Mouse (Mus musculus): Measurements from ENCODE around the gene Hells. TPM values are rescaled to one million over a fixed set of nuclear protein-coding genes. Genes with fewer than 3 reads are reported as not detected.
A peak's percentile ranks its signal among the peaks of the same experiment; 100 is the strongest.

The Hells gene
- 4.7 and 8.1 TPM in 2 replicates for total RNA-seq (2014; rRNA removed)
- polyA plus RNA-seq (2015; fragmentation: Nextera tagmentation; extraction: Ambion mirVana): 2.7 and 4.8 TPM in 2 replicates

DNA sequence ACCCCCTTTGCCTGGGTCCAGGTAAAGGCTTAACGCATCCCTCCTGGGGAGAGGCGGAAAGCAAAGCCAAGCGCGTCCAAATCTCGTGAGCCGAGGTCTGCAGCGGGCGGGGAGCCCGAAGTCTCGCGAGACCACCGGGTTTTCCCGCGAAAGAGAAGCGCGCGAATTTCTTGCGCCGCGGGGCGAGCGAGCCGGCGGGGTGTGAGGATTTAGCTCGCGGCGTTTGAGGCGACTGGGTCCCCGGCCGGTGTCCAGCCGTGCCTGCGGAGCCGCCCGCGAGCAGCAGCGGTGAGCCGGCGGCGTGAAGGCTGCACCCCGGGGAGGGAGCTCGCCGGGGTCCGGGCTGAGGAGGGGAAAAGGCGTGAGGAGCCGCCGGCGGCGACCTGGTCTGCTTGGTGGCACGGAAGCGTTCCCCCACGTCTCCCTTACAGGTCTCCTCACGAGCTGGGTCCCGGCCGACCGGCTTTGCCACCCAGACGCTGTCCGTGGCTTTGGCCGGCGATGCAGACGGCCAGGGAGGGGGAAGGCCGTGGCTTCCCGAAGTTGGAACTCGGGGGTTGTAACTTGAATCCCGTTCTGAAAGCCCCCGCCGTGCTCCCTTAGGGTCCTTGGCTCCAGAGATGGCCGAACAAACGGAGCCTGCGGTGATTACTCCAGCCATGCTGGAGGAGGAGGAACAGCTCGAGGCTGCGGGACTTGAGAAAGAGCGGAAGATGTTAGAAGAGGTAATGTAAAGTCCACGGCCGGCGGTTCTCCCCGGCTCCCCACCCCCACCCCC, at the start of gene Hells:
Gene Hells (plus strand): TSS at position 128 of the 778 bp plus-strand sequence.
- peak; percentile 95 for ATAC-seq
- DNase-seq: peak; percentile 92
- H3K4me1 ChIP-seq (ENCODE audit: insufficient read depth): 0 out of 2 replicates have a peak, but pooled peaks cover 3% of the 10 kb centered on the region
- TF ChIP-seq CTCF (IDR thresholded peaks at IDR 0.05; ENCODE audit: low read depth): no peak
- H3K9me3 ChIP-seq (ENCODE audit: low read length): no peaks in the 10 kb centered on the region
- H3K4me2 ChIP-seq (ENCODE audit: low read depth): peak within 1 kb of the TSS; percentile 100
- WGBS: under 1% methylated on average over 76 of the region's 76 CpGs
- H3K27me3 ChIP-seq (ENCODE audit: insufficient read depth, low read length): no peaks in the 10 kb centered on the region
- H3K4me3 ChIP-seq (ENCODE audit: low read depth, low read length): peak within 1 kb of the TSS; percentile 79
- 0 out of 2 replicates have a peak within 1 kb of the TSS, but pooled peaks have one; percentile 1 for H3K27ac ChIP-seq (ENCODE audit: low read depth, low read length)
- H3K36me3 ChIP-seq (ENCODE audit: insufficient read depth): no peaks in the 10 kb centered on the region
- H3K9ac ChIP-seq: peak within 1 kb of the TSS; percentile 63

DNA sequence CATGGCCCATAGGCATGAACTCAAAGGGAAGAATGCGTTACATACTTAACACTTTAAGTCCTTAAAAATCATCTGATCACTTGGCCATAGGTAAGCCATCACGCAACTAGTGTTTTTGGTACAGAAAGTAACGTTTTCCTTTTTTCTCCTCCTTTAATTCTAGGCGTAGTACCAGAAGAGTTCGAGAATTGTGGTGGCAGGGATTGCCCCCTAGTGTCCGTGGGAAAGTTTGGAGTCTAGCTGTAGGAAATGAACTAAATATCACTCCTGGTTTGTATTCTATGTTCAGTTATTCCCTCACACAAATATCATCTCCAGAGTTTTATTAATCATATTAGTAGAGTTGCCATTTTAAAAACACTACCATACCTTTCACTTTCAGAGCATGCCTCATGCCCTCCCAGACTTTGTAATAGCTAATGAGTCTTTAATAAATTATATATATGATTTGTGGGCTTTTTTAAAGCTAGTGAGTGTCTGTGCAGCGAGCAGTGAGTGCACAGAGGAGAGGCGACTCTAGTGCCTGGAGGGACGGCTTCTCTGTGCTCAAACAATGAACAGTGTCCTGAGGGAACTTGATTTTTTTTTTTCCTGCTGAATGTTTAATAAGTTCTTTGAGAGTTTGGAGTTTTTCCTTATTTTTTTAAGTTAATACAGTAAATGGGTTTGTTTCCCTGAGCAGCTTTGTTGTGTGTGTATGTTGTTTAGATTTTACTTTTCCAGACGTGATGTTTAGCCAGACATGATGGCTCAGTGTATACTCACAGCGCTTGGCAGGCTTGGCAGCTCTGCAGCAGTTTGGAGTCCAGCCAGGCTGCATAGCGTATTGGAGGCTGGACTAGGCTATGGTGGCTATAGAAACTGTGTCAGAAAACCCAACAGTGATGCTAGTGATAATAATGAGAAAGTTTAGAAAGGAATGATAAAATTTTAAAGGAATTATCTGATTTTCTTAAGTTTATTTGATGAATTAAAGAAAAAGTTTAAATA, 29.3 kb upstream of the Hells start:
- TF ChIP-seq CTCF (IDR thresholded peaks at IDR 0.05; ENCODE audit: low read depth): peak; percentile 40; the same call in 1 of the 2 replicates
- no peak overlapping the region for H3K27ac ChIP-seq (ENCODE audit: low read depth, low read length)
- DNase-seq (peak; percentile 55), ATAC-seq (peak; percentile 60; the same call in 1 of the 2 replicates)
- no peaks in the 10 kb centered on the region for H3K4me1 ChIP-seq (ENCODE audit: insufficient read depth)
- no peak overlapping the region for H3K9ac ChIP-seq
- H3K4me2 ChIP-seq (ENCODE audit: low read depth): no peak overlapping the region
- no peaks in the 10 kb centered on the region for H3K27me3 ChIP-seq (ENCODE audit: insufficient read depth, low read length)
- no peak overlapping the region for H3K4me3 ChIP-seq (ENCODE audit: low read depth, low read length)
- no peaks in the 10 kb centered on the region for H3K9me3 ChIP-seq (ENCODE audit: low read length)
- 48% methylated on average over 12 of the region's 12 CpGs for WGBS
- peaks cover 5% of the 10 kb centered on the region; the same call in 1 of the 2 replicates for H3K36me3 ChIP-seq (ENCODE audit: insufficient read depth)

DNA sequence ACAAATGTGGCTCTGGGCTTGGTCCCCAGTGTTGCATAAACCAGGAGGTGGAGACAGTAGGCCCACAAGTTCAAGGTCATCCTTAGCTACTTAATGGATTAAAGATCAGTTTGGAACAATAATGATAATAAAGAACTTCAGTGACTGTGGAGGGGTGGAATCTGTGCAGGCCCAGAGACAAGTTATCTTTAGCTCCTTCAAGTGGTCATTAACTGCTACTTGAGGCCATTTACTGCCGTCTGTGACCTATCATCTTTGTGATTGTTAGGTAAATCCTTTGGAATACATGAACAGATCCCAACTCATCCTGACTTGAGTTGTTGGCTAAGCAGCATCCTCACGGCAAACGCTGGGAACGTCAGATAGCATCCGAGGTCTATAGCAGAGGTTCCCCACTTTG, 28.2 kb upstream of the Hells start:
- WGBS: 94% methylated on average over 5 of the region's 5 CpGs
- DNase-seq (no peak), ATAC-seq (no peak)
- Histone ChIP-seq H3K4me3 (ENCODE audit: low read depth, low read length) (no peak overlapping the region), H3K9ac (no peak overlapping the region), H3K27me3 (ENCODE audit: insufficient read depth, low read length) (no peaks in the 10 kb centered on the region), H3K9me3 (ENCODE audit: low read length) (no peaks in the 10 kb centered on the region), H3K36me3 (ENCODE audit: insufficient read depth) (peaks cover 5% of the 10 kb centered on the region; the same call in 1 of the 2 replicates), H3K27ac (ENCODE audit: low read depth, low read length) (no peak overlapping the region), H3K4me1 (ENCODE audit: insufficient read depth) (no peaks in the 10 kb centered on the region), H3K4me2 (ENCODE audit: low read depth) (no peak overlapping the region)
- no peak for TF ChIP-seq CTCF (IDR thresholded peaks at IDR 0.05; ENCODE audit: low read depth)

DNA sequence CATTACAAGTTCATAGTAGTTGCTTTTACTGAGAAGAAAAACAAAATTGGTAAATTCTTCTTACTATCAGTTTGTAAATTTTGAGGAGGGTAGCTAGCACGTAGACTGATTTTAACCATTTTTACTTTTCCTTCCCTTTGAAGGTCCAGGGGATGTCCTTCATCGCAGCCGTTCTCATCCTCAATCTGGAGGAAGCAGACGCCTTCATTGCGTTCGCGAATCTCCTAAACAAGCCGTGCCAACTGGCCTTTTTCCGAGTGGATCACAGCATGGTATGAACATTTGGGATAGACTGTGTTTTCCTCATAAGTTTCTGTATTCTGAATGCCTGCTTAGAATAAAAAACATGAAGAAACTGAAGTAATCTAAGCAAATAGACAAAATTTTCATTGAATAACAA, 16.9 kb upstream of the Hells start:
- 88% methylated on average over 9 of the region's 9 CpGs for WGBS
- H3K36me3 ChIP-seq (ENCODE audit: insufficient read depth): peaks cover 22% of the 10 kb centered on the region
- no peak overlapping the region for H3K4me2 ChIP-seq (ENCODE audit: low read depth)
- no peaks in the 10 kb centered on the region for H3K4me1 ChIP-seq (ENCODE audit: insufficient read depth)
- no peaks in the 10 kb centered on the region for H3K27me3 ChIP-seq (ENCODE audit: insufficient read depth, low read length)
- no peak for ATAC-seq
- H3K27ac ChIP-seq (ENCODE audit: low read depth, low read length): no peak overlapping the region
- H3K9ac ChIP-seq: no peak overlapping the region
- no peak for TF ChIP-seq CTCF (IDR thresholded peaks at IDR 0.05; ENCODE audit: low read depth)
- DNase-seq: no peak
- H3K9me3 ChIP-seq (ENCODE audit: low read length): no peaks in the 10 kb centered on the region
- H3K4me3 ChIP-seq (ENCODE audit: low read depth, low read length): no peak overlapping the region

DNA sequence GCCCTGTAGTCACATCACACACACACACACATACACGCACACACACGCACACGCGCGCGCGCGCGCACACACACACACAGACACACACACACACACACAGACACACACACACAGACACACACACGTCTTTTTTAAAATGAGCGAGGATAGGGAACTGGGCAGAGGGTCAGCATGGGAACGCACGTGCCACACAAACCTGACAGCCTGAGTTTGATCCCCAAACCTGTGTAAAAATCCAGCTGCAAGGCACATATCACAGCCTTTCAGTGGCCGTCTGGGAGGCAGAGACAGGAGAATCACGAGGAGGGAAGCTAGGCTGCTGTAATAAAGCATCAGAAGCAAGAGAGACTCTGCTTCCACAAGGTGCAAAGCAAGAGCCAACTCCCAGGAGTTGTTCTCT, 15.8 kb upstream of the Hells start:
- Histone ChIP-seq H3K9me3 (ENCODE audit: low read length) (no peaks in the 10 kb centered on the region), H3K4me1 (ENCODE audit: insufficient read depth) (no peaks in the 10 kb centered on the region), H3K27ac (ENCODE audit: low read depth, low read length) (no peak overlapping the region), H3K4me2 (ENCODE audit: low read depth) (no peak overlapping the region), H3K36me3 (ENCODE audit: insufficient read depth) (peaks cover 25% of the 10 kb centered on the region), H3K9ac (no peak overlapping the region), H3K4me3 (ENCODE audit: low read depth, low read length) (no peak overlapping the region), H3K27me3 (ENCODE audit: insufficient read depth, low read length) (no peaks in the 10 kb centered on the region)
- 92% methylated on average over 15 of the region's 15 CpGs for WGBS
- ATAC-seq: no peak
- TF ChIP-seq CTCF (IDR thresholded peaks at IDR 0.05; ENCODE audit: low read depth): no peak
- no peak for DNase-seq

DNA sequence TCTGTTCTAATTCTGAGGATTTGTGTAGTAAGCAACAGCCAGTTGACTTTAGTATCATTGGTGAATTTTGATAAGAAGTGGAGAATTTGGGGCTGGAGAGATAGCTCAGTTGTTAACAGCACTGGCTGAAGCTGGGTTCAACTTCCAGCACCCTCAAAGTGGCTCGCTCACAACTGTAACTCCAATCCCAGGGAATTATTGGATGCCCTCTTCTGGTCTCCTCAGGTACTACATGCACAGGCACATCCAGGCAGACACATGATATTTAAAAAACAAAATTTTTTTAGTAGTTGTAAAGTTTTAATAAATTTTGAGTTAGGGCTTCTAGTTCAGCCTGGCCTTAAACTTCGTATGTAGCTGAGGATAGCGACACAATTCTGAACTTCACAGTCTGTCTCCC, 15.0 kb upstream of the Hells start:
- peaks cover 28% of the 10 kb centered on the region for H3K36me3 ChIP-seq (ENCODE audit: insufficient read depth)
- DNase-seq: peak; percentile 51

More for the DNA sequence above, 15.0 kb upstream of the Hells start:
- no peak overlapping the region for H3K27ac ChIP-seq (ENCODE audit: low read depth, low read length)
- no peaks in the 10 kb centered on the region for H3K9me3 ChIP-seq (ENCODE audit: low read length)
- peak; percentile 50; the same call in 1 of the 2 replicates for ATAC-seq
- H3K4me2 ChIP-seq (ENCODE audit: low read depth): no peak overlapping the region
- no peak overlapping the region for H3K9ac ChIP-seq
- WGBS: 51% methylated on average over 3 of the region's 3 CpGs
- TF ChIP-seq CTCF (IDR thresholded peaks at IDR 0.05; ENCODE audit: low read depth): peak; percentile 77
- H3K4me3 ChIP-seq (ENCODE audit: low read depth, low read length): no peak overlapping the region
- no peaks in the 10 kb centered on the region for H3K27me3 ChIP-seq (ENCODE audit: insufficient read depth, low read length)
- no peaks in the 10 kb centered on the region for H3K4me1 ChIP-seq (ENCODE audit: insufficient read depth)

Measured in forebrain, postnatal 0 days (tissue).